Mouse (Mus musculus): ENCODE measurements around the gene Ipo13. TPM values are rescaled to one million over a fixed set of nuclear protein-coding genes. Genes with fewer than 3 reads are reported as not detected.

The Ipo13 gene
- polyA plus RNA-seq, 1 experiment from 2014 or later = 41.3 TPM

GRCm38 (mm10) chr4:117871787-117872186, 43.0 kb downstream of the Ipo13 start:
- no peaks in the 10 kb centered on the region for H3K9me3 ChIP-seq (ENCODE audit: control insufficient read depth, low read length)
- H3K4me1 ChIP-seq (ENCODE audit: control insufficient read depth, insufficient read depth, low read length) = 0 out of 2 replicates have a peak, but pooled peaks cover 8% of the 10 kb centered on the region
- 41% methylated on average over 7 of the region's 7 CpGs for WGBS
- H3K9ac ChIP-seq (ENCODE audit: low read length) = no peak overlapping the region
- H3K36me3 ChIP-seq (ENCODE audit: control insufficient read depth, insufficient read depth, low read length) = peaks cover 6% of the 10 kb centered on the region; the same call in 1 of the 2 replicates
- DNase-seq (ENCODE audit: low spot score) (no peak), ATAC-seq (ENCODE audit: insufficient number of reproducible peaks, low FRiP score, low TSS enrichment, low read depth) (no peak)
- peak overlapping the region; percentile 36; the same call in 1 of the 2 replicates for H3K4me2 ChIP-seq (ENCODE audit: low read depth, severe bottlenecking)
- no peak overlapping the region for H3K27ac ChIP-seq (replicated peaks; ENCODE audit: low read depth, low read length)
- no peak overlapping the region for H3K4me3 ChIP-seq (ENCODE audit: low read depth, low read length)
- H3K27me3 ChIP-seq (ENCODE audit: control insufficient read depth, insufficient read depth, low read length) = no peaks in the 10 kb centered on the region

- no peaks in the 10 kb centered on the region for H3K27me3 ChIP-seq (ENCODE audit: control insufficient read depth, insufficient read depth, low read length)
- H3K9ac ChIP-seq (ENCODE audit: low read length) = no peak overlapping the region
- H3K9me3 ChIP-seq (ENCODE audit: control insufficient read depth, low read length) = no peaks in the 10 kb centered on the region
- no peak for DNase-seq (ENCODE audit: low spot score)
- 42% methylated on average over 1 of the region's 1 CpGs for WGBS
- H3K36me3 ChIP-seq (ENCODE audit: control insufficient read depth, insufficient read depth, low read length) = no peaks in the 10 kb centered on the region; the same call in 1 of the 2 replicates
- ATAC-seq (ENCODE audit: insufficient number of reproducible peaks, low FRiP score, low TSS enrichment, low read depth) = no peak
- no peak overlapping the region for H3K4me3 ChIP-seq (ENCODE audit: low read depth, low read length)
- 0 out of 2 replicates have a peak, but pooled peaks cover 8% of the 10 kb centered on the region for H3K4me1 ChIP-seq (ENCODE audit: control insufficient read depth, insufficient read depth, low read length)
- no peak overlapping the region for H3K27ac ChIP-seq (replicated peaks; ENCODE audit: low read depth, low read length)
- no peak overlapping the region for H3K4me2 ChIP-seq (ENCODE audit: low read depth, severe bottlenecking)
These were observed 44.4 kb downstream of the Ipo13 start for GRCm38 (mm10) chr4:117870437-117870836.

- Histone ChIP-seq H3K27me3 (ENCODE audit: control insufficient read depth, insufficient read depth, low read length) (no peaks in the 10 kb centered on the region), H3K9ac (ENCODE audit: low read length) (no peak overlapping the region), H3K27ac (replicated peaks; ENCODE audit: low read depth, low read length) (no peak overlapping the region), H3K4me3 (ENCODE audit: low read depth, low read length) (no peak overlapping the region), H3K9me3 (ENCODE audit: control insufficient read depth, low read length) (no peaks in the 10 kb centered on the region), H3K36me3 (ENCODE audit: control insufficient read depth, insufficient read depth, low read length) (peaks cover under 1% of the 10 kb centered on the region; the same call in 1 of the 2 replicates), H3K4me2 (ENCODE audit: low read depth, severe bottlenecking) (no peak overlapping the region), H3K4me1 (ENCODE audit: control insufficient read depth, insufficient read depth, low read length) (0 out of 2 replicates have a peak, but pooled peaks cover 8% of the 10 kb centered on the region)
- DNase-seq (ENCODE audit: low spot score) (no peak), ATAC-seq (ENCODE audit: insufficient number of reproducible peaks, low FRiP score, low TSS enrichment, low read depth) (no peak)
- WGBS = 67% methylated on average over 9 of the region's 9 CpGs
These were observed 45.5 kb downstream of the Ipo13 start for GRCm38 (mm10) chr4:117869317-117869716.

GRCm38 (mm10) chr4:117867823-117868222, 47.0 kb downstream of the Ipo13 start:
- Histone ChIP-seq H3K9ac (ENCODE audit: low read length) (no peak overlapping the region), H3K36me3 (ENCODE audit: control insufficient read depth, insufficient read depth, low read length) (peaks cover 3% of the 10 kb centered on the region; the same call in 1 of the 2 replicates), H3K4me3 (ENCODE audit: low read depth, low read length) (no peak overlapping the region), H3K27ac (replicated peaks; ENCODE audit: low read depth, low read length) (no peak overlapping the region), H3K27me3 (ENCODE audit: control insufficient read depth, insufficient read depth, low read length) (no peaks in the 10 kb centered on the region), H3K9me3 (ENCODE audit: control insufficient read depth, low read length) (no peaks in the 10 kb centered on the region), H3K4me1 (ENCODE audit: control insufficient read depth, insufficient read depth, low read length) (0 out of 2 replicates have a peak, but pooled peaks cover 8% of the 10 kb centered on the region), H3K4me2 (ENCODE audit: low read depth, severe bottlenecking) (peak overlapping the region; percentile 16; the same call in 1 of the 2 replicates)
- 17% methylated on average over 24 of the region's 24 CpGs for WGBS
- peak; percentile 83 for DNase-seq (ENCODE audit: low spot score)
- ATAC-seq (ENCODE audit: insufficient number of reproducible peaks, low FRiP score, low TSS enrichment, low read depth) = no peak

GRCm38 (mm10) chr4:117867000-117867399, 47.8 kb downstream of the Ipo13 start:
- no peak overlapping the region for H3K27ac ChIP-seq (replicated peaks; ENCODE audit: low read depth, low read length)
- H3K36me3 ChIP-seq (ENCODE audit: control insufficient read depth, insufficient read depth, low read length) = peaks cover 4% of the 10 kb centered on the region; the same call in 1 of the 2 replicates
- H3K9me3 ChIP-seq (ENCODE audit: control insufficient read depth, low read length) = no peaks in the 10 kb centered on the region
- H3K27me3 ChIP-seq (ENCODE audit: control insufficient read depth, insufficient read depth, low read length) = no peaks in the 10 kb centered on the region
- no peak for DNase-seq (ENCODE audit: low spot score)
- no peak for ATAC-seq (ENCODE audit: insufficient number of reproducible peaks, low FRiP score, low TSS enrichment, low read depth)
- 80% methylated on average over 6 of the region's 6 CpGs for WGBS
- H3K9ac ChIP-seq (ENCODE audit: low read length) = 0 out of 2 replicates have a peak overlapping the region, but pooled peaks have one; percentile 12
- no peaks in the 10 kb centered on the region for H3K4me1 ChIP-seq (ENCODE audit: control insufficient read depth, insufficient read depth, low read length)
- H3K4me2 ChIP-seq (ENCODE audit: low read depth, severe bottlenecking) = no peak overlapping the region
- no peak overlapping the region for H3K4me3 ChIP-seq (ENCODE audit: low read depth, low read length)

GRCm38 (mm10) chr4:117866083-117866482, 48.7 kb downstream of the Ipo13 start:
- Histone ChIP-seq H3K4me2 (ENCODE audit: low read depth, severe bottlenecking) (no peak overlapping the region), H3K27me3 (ENCODE audit: control insufficient read depth, insufficient read depth, low read length) (no peaks in the 10 kb centered on the region), H3K36me3 (ENCODE audit: control insufficient read depth, insufficient read depth, low read length) (peaks cover 5% of the 10 kb centered on the region; the same call in 1 of the 2 replicates), H3K4me3 (ENCODE audit: low read depth, low read length) (no peak overlapping the region), H3K4me1 (ENCODE audit: control insufficient read depth, insufficient read depth, low read length) (no peaks in the 10 kb centered on the region), H3K27ac (replicated peaks; ENCODE audit: low read depth, low read length) (no peak overlapping the region), H3K9ac (ENCODE audit: low read length) (no peak overlapping the region), H3K9me3 (ENCODE audit: control insufficient read depth, low read length) (no peaks in the 10 kb centered on the region)
- DNase-seq (ENCODE audit: low spot score) (no peak), ATAC-seq (ENCODE audit: insufficient number of reproducible peaks, low FRiP score, low TSS enrichment, low read depth) (no peak)
- 72% methylated on average over 9 of the region's 9 CpGs for WGBS

GRCm38 (mm10) chr4:117862823-117863222, 52.0 kb downstream of the Ipo13 start:
- no peaks in the 10 kb centered on the region for H3K4me1 ChIP-seq (ENCODE audit: control insufficient read depth, insufficient read depth, low read length)
- peaks cover 5% of the 10 kb centered on the region; the same call in 1 of the 2 replicates for H3K36me3 ChIP-seq (ENCODE audit: control insufficient read depth, insufficient read depth, low read length)
- no peak overlapping the region for H3K9ac ChIP-seq (ENCODE audit: low read length)
- no peaks in the 10 kb centered on the region for H3K27me3 ChIP-seq (ENCODE audit: control insufficient read depth, insufficient read depth, low read length)
- H3K4me2 ChIP-seq (ENCODE audit: low read depth, severe bottlenecking) = no peak overlapping the region
- no peak overlapping the region for H3K4me3 ChIP-seq (ENCODE audit: low read depth, low read length)
- ATAC-seq (ENCODE audit: insufficient number of reproducible peaks, low FRiP score, low TSS enrichment, low read depth) = no peak
- no peaks in the 10 kb centered on the region for H3K9me3 ChIP-seq (ENCODE audit: control insufficient read depth, low read length)
- 34% methylated on average over 4 of the region's 4 CpGs for WGBS
- no peak for DNase-seq (ENCODE audit: low spot score)
- H3K27ac ChIP-seq (replicated peaks; ENCODE audit: low read depth, low read length) = no peak overlapping the region

- Histone ChIP-seq H3K36me3 (ENCODE audit: control insufficient read depth, insufficient read depth, low read length) (peaks cover 9% of the 10 kb centered on the region; the same call in 1 of the 2 replicates), H3K4me3 (ENCODE audit: low read depth, low read length) (no peak overlapping the region), H3K9ac (ENCODE audit: low read length) (no peak overlapping the region), H3K4me2 (ENCODE audit: low read depth, severe bottlenecking) (no peak overlapping the region), H3K27ac (replicated peaks; ENCODE audit: low read depth, low read length) (no peak overlapping the region), H3K27me3 (ENCODE audit: control insufficient read depth, insufficient read depth, low read length) (no peaks in the 10 kb centered on the region), H3K4me1 (ENCODE audit: control insufficient read depth, insufficient read depth, low read length) (no peaks in the 10 kb centered on the region), H3K9me3 (ENCODE audit: control insufficient read depth, low read length) (no peaks in the 10 kb centered on the region)
- WGBS = 88% methylated on average over 9 of the region's 9 CpGs
- ATAC-seq (ENCODE audit: insufficient number of reproducible peaks, low FRiP score, low TSS enrichment, low read depth) = no peak
- DNase-seq (ENCODE audit: low spot score) = no peak
These were observed 54.2 kb downstream of the Ipo13 start for GRCm38 (mm10) chr4:117860570-117860969.

- no peak overlapping the region for H3K27ac ChIP-seq (replicated peaks; ENCODE audit: low read depth, low read length)
- no peak overlapping the region for H3K4me3 ChIP-seq (ENCODE audit: low read depth, low read length)
- no peaks in the 10 kb centered on the region for H3K9me3 ChIP-seq (ENCODE audit: control insufficient read depth, low read length)
- H3K4me2 ChIP-seq (ENCODE audit: low read depth, severe bottlenecking) = no peak overlapping the region
- peaks cover 6% of the 10 kb centered on the region; the same call in 1 of the 2 replicates for H3K36me3 ChIP-seq (ENCODE audit: control insufficient read depth, insufficient read depth, low read length)
- ATAC-seq (ENCODE audit: insufficient number of reproducible peaks, low FRiP score, low TSS enrichment, low read depth) (peak; percentile 49; the same call in 1 of the 2 replicates), DNase-seq (ENCODE audit: low spot score) (peak; percentile 72)
- H3K27me3 ChIP-seq (ENCODE audit: control insufficient read depth, insufficient read depth, low read length) = no peaks in the 10 kb centered on the region
- no peaks in the 10 kb centered on the region for H3K4me1 ChIP-seq (ENCODE audit: control insufficient read depth, insufficient read depth, low read length)
- H3K9ac ChIP-seq (ENCODE audit: low read length) = no peak overlapping the region
- WGBS = 73% methylated on average over 3 of the region's 3 CpGs
These were observed 56.0 kb downstream of the Ipo13 start for GRCm38 (mm10) chr4:117858794-117859193.

Measured in limb, embryonic 11.5 days (tissue).